ENCODE assay signal across 12 mouse cellular contexts in genomic region chr12:51825338-51825737, GRCm38 (mm10). TPM values are rescaled to one million over a fixed set of nuclear protein-coding genes. Genes with fewer than 3 reads are reported as not detected.
DNase-seq lines count a peak whose midpoint lies in the region; ATAC-seq and TF ChIP-seq lines count a peak whose summit lies in the region.
"Had no signal": no experiment of that assay in that cellular context is flagged by ENCODE, and none has a peak within 500 bp of the region (broad histone marks: within the 10 kb centered on the region; RNA-seq: fewer than 3 reads in every experiment).

No protein-coding gene starts in this region.

- WGBS in heart, embryonic 13.5 days: 83% methylated on average over 2 of the region's 2 CpGs
- WGBS in lung, postnatal 0 days: 76% methylated on average over 2 of the region's 2 CpGs

- no peaks in the 10 kb centered on the region for H3K27me3 ChIP-seq in heart, embryonic 13.5 days (replicated peaks)
- no peaks in the 10 kb centered on the region for H3K27me3 ChIP-seq in lung, postnatal 0 days (replicated peaks; ENCODE audit: insufficient read depth, low read length)
- no peaks in the 10 kb centered on the region for H3K27me3 ChIP-seq in splenic B cell, adult 2 months (ENCODE audit: control insufficient read depth, insufficient read depth, low read length, poor library complexity, severe bottlenecking)
- H3K27me3 ChIP-seq: limb, embryonic 15.5 days; neural tube, embryonic 12.5 days had no signal

- no peak overlapping the region for H3K4me3 ChIP-seq in heart, embryonic 13.5 days
- no peak overlapping the region for H3K4me3 ChIP-seq in lung, postnatal 0 days (ENCODE audit: low read depth, low read length)
- H3K4me3 ChIP-seq: limb, embryonic 15.5 days; neural tube, embryonic 12.5 days had no signal

- H3K27ac ChIP-seq in heart, embryonic 13.5 days (replicated peaks): no peak overlapping the region
- no peak overlapping the region for H3K27ac ChIP-seq in lung, postnatal 0 days (ENCODE audit: low read length)
- H3K27ac ChIP-seq: limb, embryonic 15.5 days; neural tube, embryonic 12.5 days had no signal

- DNase-seq in heart, postnatal 25 days (ENCODE audit: low spot score): no peak
- DNase-seq in lung, postnatal 0 days (ENCODE audit: low spot score): no peak
- no peak for DNase-seq in lung, postnatal 4 days
- peak; percentile 54 for DNase-seq in ZHBTc4 (ENCODE audit: low read depth, low spot score)
- peak; percentile 18 for DNase-seq in splenic B cell, adult 2 months (ENCODE audit: low read depth, low spot score)
- DNase-seq in left cerebral cortex, postnatal 4 days: no peak
- DNase-seq in embryo, embryonic 9.5 days (ENCODE audit: extremely low spot score): no peak
- DNase-seq: adrenal gland, postnatal 36 days; right cerebral cortex, postnatal 14 days had no signal

- peak; percentile 31 for TF ChIP-seq CTCF in lung, postnatal 0 days (IDR thresholded peaks at IDR 0.05)

- H3K9me3 ChIP-seq in heart, embryonic 13.5 days: no peaks in the 10 kb centered on the region
- H3K9me3 ChIP-seq in lung, postnatal 0 days (ENCODE audit: low read length): no peaks in the 10 kb centered on the region
- H3K9me3 ChIP-seq: limb, embryonic 15.5 days; neural tube, embryonic 12.5 days had no signal

- intact Hi-C loops in heart, postnatal 25 days (cut with DNase I): loop anchor here (5.0 kb wide), 3 partner anchors 57 to 177 kb away; partner anchors contain the start of gene Heatr5a
- intact Hi-C loops in left cerebral cortex, postnatal 4 days (cut with DNase I): loop anchor here (5.0 kb wide), 1 partner anchor 177 kb away; no protein-coding TSS in a partner anchor

- H3K36me3 ChIP-seq in heart, embryonic 13.5 days: peaks cover 30% of the 10 kb centered on the region
- H3K36me3 ChIP-seq in lung, postnatal 0 days (ENCODE audit: insufficient read depth, low read length): peaks cover 4% of the 10 kb centered on the region; the same call in 1 of the 2 replicates
- peaks cover 6% of the 10 kb centered on the region; the same call in 1 of the 2 replicates for H3K36me3 ChIP-seq in splenic B cell, adult 2 months (ENCODE audit: control insufficient read depth, insufficient read depth, low read length, poor library complexity, severe bottlenecking)

- no peak overlapping the region for H3K9ac ChIP-seq in heart, embryonic 13.5 days
- H3K9ac ChIP-seq in lung, postnatal 0 days (replicated peaks; ENCODE audit: low read depth): no peak overlapping the region
- H3K9ac ChIP-seq: limb, embryonic 15.5 days; neural tube, embryonic 12.5 days had no signal

- no peak for TF ChIP-seq EP300 in lung, postnatal 0 days (IDR thresholded peaks at IDR 0.05)

- no peak for ATAC-seq in heart, embryonic 13.5 days (ENCODE audit: extremely low read depth, insufficient number of reproducible peaks, low FRiP score, low TSS enrichment)
- ATAC-seq in lung, postnatal 0 days: no peak

- H3K4me2 ChIP-seq in heart, embryonic 13.5 days: peak overlapping the region; percentile 13; the same call in 1 of the 2 replicates
- H3K4me2 ChIP-seq in lung, postnatal 0 days (replicated peaks; ENCODE audit: low read depth, low read length): no peak overlapping the region
- H3K4me2 ChIP-seq: limb, embryonic 15.5 days; neural tube, embryonic 12.5 days had no signal

- H3K4me1 ChIP-seq in heart, embryonic 13.5 days: peaks cover 41% of the 10 kb centered on the region
- peaks cover 7% of the 10 kb centered on the region; the same call in 1 of the 2 replicates for H3K4me1 ChIP-seq in lung, postnatal 0 days (ENCODE audit: insufficient read depth, low read depth, low read length)

RNA-seq across cellular contexts. Expression of gene Hectd1, which starts 4.0 kb away (rescaled TPM):
- polyA plus RNA-seq in heart, embryonic 13.5 days (2015; fragmentation: Nextera tagmentation; extraction: Ambion mirVana): 28.7 and 32.0 TPM in 2 replicates
- total RNA-seq in heart, postnatal 25 days (2021): 10 to 100 TPM; 76.9 to 84.5 TPM
- polyA plus RNA-seq in lung, postnatal 0 days (2015; fragmentation: Nextera tagmentation; extraction: Ambion mirVana): 27.5 and 31.8 TPM in 2 replicates
- 10 to 100 TPM; 93.8 to 99.4 TPM for total RNA-seq in left cerebral cortex, postnatal 4 days (2021)

Comparison
In these comparisons a context has a peak if more than half of its experiments do, and no peak if none do; other contexts are left out.
1. DNase-seq: peak in ZHBTc4 (single experiment) and splenic B cell, adult 2 months (single experiment); none in heart, postnatal 25 days (single experiment), lung, postnatal 0 days (single experiment), lung, postnatal 4 days (0 of 2), left cerebral cortex, postnatal 4 days (single experiment) and embryo, embryonic 9.5 days (single experiment).